Mouse (Mus musculus) cerebellum, adult 2 months (tissue): ENCODE results near the gene Zbtb1.

ENCODE experiments used
- CTCF ChIP-seq: fragments of 200-500 bp; IDR thresholded peaks from 2 replicates; pipeline ENCODE4 v1.5.1; 2011; ENCODE audit warnings: low read depth, mild to moderate bottlenecking, control low read depth, low read length, moderate library complexity, borderline replicate concordance; ENCODE audit not compliant: insufficient read depth
- POLR2A ChIP-seq: fragments of 200-500 bp; IDR thresholded peaks from 2 replicates; pipeline ENCODE4 v1.6.1; 2011; ENCODE audit warnings: low read length, control low read depth, borderline replicate concordance; ENCODE audit not compliant: insufficient read depth

DNA sequence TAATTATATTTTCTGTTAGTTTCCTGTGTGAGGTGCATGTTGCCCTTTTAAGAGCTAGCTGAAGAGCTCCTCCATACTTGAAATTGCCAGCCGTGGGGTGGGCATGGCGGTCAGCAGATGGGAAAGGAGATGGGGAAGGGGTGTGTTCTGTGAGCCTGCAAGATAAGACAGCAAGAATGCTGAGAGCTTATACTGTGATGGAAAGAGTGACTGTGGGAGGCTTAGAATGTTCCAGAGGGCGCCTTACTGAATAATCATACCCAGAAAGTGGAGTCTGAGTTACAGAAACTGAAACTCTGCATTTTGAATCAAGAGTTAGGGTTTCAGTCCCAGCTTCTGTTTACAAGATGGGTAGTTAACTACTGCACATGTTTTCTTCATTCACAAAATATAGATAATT lies 5.4 kb downstream of the Zbtb1 start:
- no peak for TF ChIP-seq CTCF
- TF ChIP-seq POLR2A: no peak
